16 mouse cellular contexts compared by ENCODE assay signal in genomic region chr2:90715555-90716092, GRCm38 (mm10). TPM values are rescaled to one million over a fixed set of nuclear protein-coding genes. Genes with fewer than 3 reads are reported as not detected.
DNase-seq lines count a peak whose midpoint lies in the region; ATAC-seq and TF ChIP-seq lines count a peak whose summit lies in the region.
"Had no signal": no experiment of that assay in that cellular context is flagged by ENCODE, and none has a peak within 500 bp of the region (broad histone marks: within the 10 kb centered on the region; RNA-seq: fewer than 3 reads in every experiment).

No protein-coding gene starts in this region.

- no peaks in the 10 kb centered on the region for H3K4me1 ChIP-seq in intestine, embryonic 15.5 days (replicated peaks)
- no peaks in the 10 kb centered on the region for H3K4me1 ChIP-seq in intestine, postnatal 0 days (replicated peaks; ENCODE audit: control insufficient read depth, insufficient read depth, low read length)
- peaks cover 4% of the 10 kb centered on the region; the same call in 1 of the 2 replicates for H3K4me1 ChIP-seq in liver, postnatal 0 days (ENCODE audit: insufficient read depth)
- H3K4me1 ChIP-seq: hindbrain, embryonic 15.5 days; neural tube, embryonic 13.5 days had no signal

- no peaks in the 10 kb centered on the region for H3K27me3 ChIP-seq in intestine, embryonic 15.5 days (replicated peaks)
- H3K27me3 ChIP-seq in intestine, postnatal 0 days (replicated peaks; ENCODE audit: control insufficient read depth, insufficient read depth, low read length): no peaks in the 10 kb centered on the region
- no peaks in the 10 kb centered on the region for H3K27me3 ChIP-seq in liver, postnatal 0 days (ENCODE audit: insufficient read depth, low read length)
- H3K27me3 ChIP-seq: hindbrain, embryonic 15.5 days; neural tube, embryonic 13.5 days had no signal

- no peak overlapping the region for H3K9ac ChIP-seq in intestine, embryonic 15.5 days
- H3K9ac ChIP-seq in intestine, postnatal 0 days (ENCODE audit: low read depth, low read length): no peak overlapping the region
- no peak overlapping the region for H3K9ac ChIP-seq in liver, postnatal 0 days (replicated peaks)
- H3K9ac ChIP-seq: hindbrain, embryonic 15.5 days; neural tube, embryonic 13.5 days had no signal

- peak; percentile 88 for TF ChIP-seq EP300 in liver, postnatal 0 days (IDR thresholded peaks at IDR 0.05; ENCODE audit: low read depth)

- DNase-seq in R1 (ENCODE audit: low read depth, low spot score): peak; percentile 20
- peak; percentile 33 for DNase-seq in liver, postnatal 0 days
- DNase-seq in cerebellum, adult 8-10 months: no peak
- no peak for DNase-seq in cerebellum, postnatal 36 days
- DNase-seq: gastrocnemius, postnatal 25 days; layer of hippocampus, adult 9-11 months; lung, postnatal 36 days; retina, postnatal 1 day; thymus, postnatal 4 days had no signal

- no peak overlapping the region for H3K4me2 ChIP-seq in intestine, embryonic 15.5 days (replicated peaks)
- no peak overlapping the region for H3K4me2 ChIP-seq in intestine, postnatal 0 days (replicated peaks; ENCODE audit: low read depth)
- H3K4me2 ChIP-seq in liver, postnatal 0 days (ENCODE audit: low read depth, low read length): peak overlapping the region; percentile 46; the same call in 1 of the 2 replicates
- H3K4me2 ChIP-seq: hindbrain, embryonic 15.5 days; neural tube, embryonic 13.5 days had no signal

- 94% methylated on average over 7 of the region's 7 CpGs for WGBS in intestine, embryonic 15.5 days
- 85% methylated on average over 7 of the region's 7 CpGs for WGBS in intestine, postnatal 0 days
- WGBS in liver, postnatal 0 days (ENCODE audit: insufficient replicate concordance): 47% methylated on average over 7 of the region's 7 CpGs

- no peaks in the 10 kb centered on the region for H3K9me3 ChIP-seq in intestine, embryonic 15.5 days
- no peaks in the 10 kb centered on the region for H3K9me3 ChIP-seq in intestine, postnatal 0 days (ENCODE audit: control insufficient read depth)
- no peaks in the 10 kb centered on the region for H3K9me3 ChIP-seq in liver, postnatal 0 days (ENCODE audit: low read length)
- H3K9me3 ChIP-seq: hindbrain, embryonic 15.5 days; neural tube, embryonic 13.5 days had no signal

- TF ChIP-seq CTCF in intestine, postnatal 0 days (IDR thresholded peaks at IDR 0.05; ENCODE audit: low read depth): no peak
- TF ChIP-seq CTCF in liver, postnatal 0 days (IDR thresholded peaks at IDR 0.05; ENCODE audit: low read depth): no peak

- peaks cover 22% of the 10 kb centered on the region for H3K36me3 ChIP-seq in intestine, embryonic 15.5 days
- peaks cover 85% of the 10 kb centered on the region for H3K36me3 ChIP-seq in intestine, postnatal 0 days (ENCODE audit: control insufficient read depth, insufficient read depth)
- H3K36me3 ChIP-seq in liver, postnatal 0 days (replicated peaks; ENCODE audit: insufficient read depth, low read length): peaks cover 81% of the 10 kb centered on the region

- ATAC-seq in intestine, embryonic 15.5 days: peak; percentile 62; the same call in 1 of the 2 replicates
- no peak for ATAC-seq in intestine, postnatal 0 days
- peak; percentile 93 for ATAC-seq in erythroblast, adult 5-6 weeks (replicated peaks; ENCODE audit: low FRiP score, poor library complexity, severe bottlenecking)
- ATAC-seq in liver, postnatal 0 days: peak; percentile 92
- ATAC-seq: midbrain, embryonic 16.5 days had no signal

- no peak overlapping the region for H3K4me3 ChIP-seq in intestine, embryonic 15.5 days (replicated peaks)
- H3K4me3 ChIP-seq in intestine, postnatal 0 days (ENCODE audit: low read depth, low read length): no peak overlapping the region
- H3K4me3 ChIP-seq in liver, postnatal 0 days (ENCODE audit: low read depth, low read length): no peak overlapping the region
- H3K4me3 ChIP-seq: hindbrain, embryonic 15.5 days; neural tube, embryonic 13.5 days had no signal

- H3K27ac ChIP-seq in intestine, embryonic 15.5 days: no peak overlapping the region
- H3K27ac ChIP-seq in intestine, postnatal 0 days (ENCODE audit: low read depth, low read length): no peak overlapping the region
- peak overlapping the region; percentile 41; the same call in 1 of the 2 replicates for H3K27ac ChIP-seq in liver, postnatal 0 days (ENCODE audit: low read depth)
- H3K27ac ChIP-seq: hindbrain, embryonic 15.5 days; kidney, postnatal 0 days; neural tube, embryonic 13.5 days had no signal

RNA-seq across cellular contexts. Expression of gene Fnbp4, which starts 29.5 kb away (rescaled TPM):
- polyA plus RNA-seq in intestine, embryonic 15.5 days (2015; fragmentation: Nextera tagmentation; extraction: Ambion mirVana): 67.0 and 71.5 TPM in 2 replicates
- polyA plus RNA-seq in intestine, postnatal 0 days (2015; fragmentation: Nextera tagmentation; extraction: Ambion mirVana): 16.5 and 22.2 TPM in 2 replicates
- 51.0 and 63.2 TPM in 2 replicates for total RNA-seq in erythroblast, adult 5-6 weeks (2015; ENCODE audit: low replicate concordance)
- total RNA-seq in erythroblast, adult 5-6 weeks (2017; ENCODE audit: low replicate concordance): 135 and 192 TPM in 2 replicates
- polyA plus RNA-seq in liver, postnatal 0 days (2015; fragmentation: Nextera tagmentation; extraction: Ambion mirVana): 12.7 and 16.8 TPM in 2 replicates

RNA-seq across cellular contexts. Expression of gene Nup160, which starts 38.6 kb away (rescaled TPM):
- 43.4 and 43.7 TPM in 2 replicates for polyA plus RNA-seq in intestine, embryonic 15.5 days (2015; fragmentation: Nextera tagmentation; extraction: Ambion mirVana)
- 8.9 and 9.7 TPM in 2 replicates for polyA plus RNA-seq in intestine, postnatal 0 days (2015; fragmentation: Nextera tagmentation; extraction: Ambion mirVana)
- total RNA-seq in erythroblast, adult 5-6 weeks (2015; ENCODE audit: low replicate concordance): 23.6 and 64.4 TPM in 2 replicates
- total RNA-seq in erythroblast, adult 5-6 weeks (2017; ENCODE audit: low replicate concordance): 23.7 and 37.6 TPM in 2 replicates
- 9.0 and 10.2 TPM in 2 replicates for polyA plus RNA-seq in liver, postnatal 0 days (2015; fragmentation: Nextera tagmentation; extraction: Ambion mirVana)

Comparison
In these comparisons a context has a peak if more than half of its experiments do, and no peak if none do; other contexts are left out.
1. DNase-seq: peak in R1 (single experiment) and liver, postnatal 0 days (single experiment); none in cerebellum, adult 8-10 months (single experiment) and cerebellum, postnatal 36 days (0 of 2).